Mouse (Mus musculus) CD4-positive, CD25-positive, alpha-beta regulatory T cell, adult 4 months (primary cell): Measurements from ENCODE around the gene Pkig. TPM values are rescaled to one million over a fixed set of nuclear protein-coding genes. Genes with fewer than 3 reads are reported as not detected.
"Not testable (repeated sequence)": the region's sequence is repeated elsewhere in the genome, so short reads cannot be mapped to it uniquely, and the experiment has no call there.

Experiments
- ATAC-seq: one replicate; pipeline ENCODE4 v1.8.0; 2017
- polyA plus RNA-seq, 2 experiments: library from polyadenylated mRNA; unstranded; fragments of 100-300 nt; shearing (Covaris generic); gene quantifications; one replicate each; pipeline ENCODE4 v1.2.1; 2017

Pkig gene
- 1 to 10 TPM; 1.5 to 9.0 TPM for polyA plus RNA-seq

GRCm38 (mm10) chr2:163657975-163658886 is at the start of gene Pkig:
Gene Pkig, plus strand, starts transcription at chr2:163658386.
- ATAC-seq: peak; percentile 96

GRCm38 (mm10) chr2:163609281-163609975 is 48.8 kb upstream of the Pkig start:
- no peak for ATAC-seq

- no peak for ATAC-seq
Measured at GRCm38 (mm10) chr2:163611176-163611575, 47.0 kb upstream of the Pkig start.

- ATAC-seq: no peak
Measured at GRCm38 (mm10) chr2:163613206-163613605, 45.0 kb upstream of the Pkig start.

GRCm38 (mm10) chr2:163613990-163614389 is 44.2 kb upstream of the Pkig start:
- ATAC-seq: no peak

- ATAC-seq: no peak
Measured at GRCm38 (mm10) chr2:163615401-163615800, 42.8 kb upstream of the Pkig start.

GRCm38 (mm10) chr2:163615906-163616651 is 42.1 kb upstream of the Pkig start:
- ATAC-seq: no peak

- no peak for ATAC-seq
Measured at GRCm38 (mm10) chr2:163616652-163617227, 41.4 kb upstream of the Pkig start.

GRCm38 (mm10) chr2:163617232-163617863 is 40.8 kb upstream of the Pkig start:
- ATAC-seq: no peak

- ATAC-seq: no peak
Measured at GRCm38 (mm10) chr2:163617874-163618273, 40.3 kb upstream of the Pkig start.

GRCm38 (mm10) chr2:163620451-163620850 is 37.7 kb upstream of the Pkig start:
- no peak for ATAC-seq

GRCm38 (mm10) chr2:163621401-163621800 is 36.8 kb upstream of the Pkig start:
- ATAC-seq: not testable (repeated sequence)

- no peak for ATAC-seq
Measured at GRCm38 (mm10) chr2:163631223-163631622, 27.0 kb upstream of the Pkig start.

- ATAC-seq: no peak
Measured at GRCm38 (mm10) chr2:163631715-163632114, 26.5 kb upstream of the Pkig start.

GRCm38 (mm10) chr2:163634211-163634610 is 24.0 kb upstream of the Pkig start:
- ATAC-seq: no peak

- no peak for ATAC-seq
Measured at GRCm38 (mm10) chr2:163636057-163636456, 22.1 kb upstream of the Pkig start.

GRCm38 (mm10) chr2:163637655-163638266 is 20.4 kb upstream of the Pkig start:
- no peak for ATAC-seq

- ATAC-seq: no peak
Measured at GRCm38 (mm10) chr2:163640493-163640892, 17.7 kb upstream of the Pkig start.

GRCm38 (mm10) chr2:163641681-163642080 is 16.5 kb upstream of the Pkig start:
- no peak for ATAC-seq

GRCm38 (mm10) chr2:163642685-163643575 is 15.3 kb upstream of the Pkig start:
- ATAC-seq: peak; percentile 52

- no peak for ATAC-seq
Measured at GRCm38 (mm10) chr2:163643576-163643971, 14.6 kb upstream of the Pkig start.
